Mouse (Mus musculus): ENCODE measurements at regions not wholly inside any gene's neighbourhood (a gene's known extent, or its start where the extent isn't known, plus 50 kb on each side); places are given as distances from the start of the nearest gene placed in this dataset.

- no peak for DNase-seq
These were observed 179.3 kb upstream of the Akirin2 start for GRCm38 (mm10) chr4:34371281-34372032.

GRCm38 (mm10) chr4:34386338-34386967 lies 164.3 kb upstream of the Akirin2 start:
- DNase-seq = no peak

DNA sequence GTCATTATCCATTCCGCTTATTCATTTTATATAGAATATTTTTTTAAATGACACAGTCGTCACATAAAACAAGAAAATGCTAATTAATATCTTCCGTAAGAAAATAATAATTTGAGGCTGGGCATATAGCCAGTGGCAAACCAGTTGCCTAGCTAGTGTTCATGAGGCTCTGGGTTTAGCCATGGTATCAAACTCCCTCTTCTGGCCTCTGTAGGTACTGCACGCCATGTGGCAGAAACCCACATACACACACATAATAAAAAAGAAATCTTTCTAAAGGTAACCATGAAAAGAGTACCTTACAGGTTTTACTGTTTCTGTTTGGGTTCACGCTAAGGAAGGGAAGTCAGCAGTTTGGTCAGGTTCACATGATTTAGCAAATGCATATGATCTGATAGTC lies 159.2 kb upstream of the Akirin2 start:
- no peak for DNase-seq

DNA sequence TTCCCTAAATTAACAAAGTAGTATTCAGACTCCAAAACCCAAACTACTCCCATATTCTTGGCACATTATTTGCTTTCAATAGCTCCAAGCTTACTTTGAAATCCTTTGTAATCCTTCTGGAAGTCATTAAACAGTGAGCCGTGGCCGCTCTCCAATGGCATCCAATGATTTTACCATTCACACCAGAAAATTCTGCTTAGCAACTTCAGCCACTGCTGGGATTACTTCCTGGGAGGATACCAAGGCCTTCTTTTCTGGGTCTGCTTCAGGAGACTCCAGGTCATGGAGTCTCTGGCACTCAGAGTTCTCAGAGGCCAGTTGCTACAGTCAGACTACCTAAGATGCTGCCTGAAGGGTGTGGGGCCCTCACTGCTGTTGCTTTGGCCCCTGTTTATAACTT lies 147.7 kb upstream of the Akirin2 start:
- DNase-seq = peak; percentile 1

- no peak for DNase-seq
These were observed 143.6 kb upstream of the Akirin2 start for GRCm38 (mm10) chr4:34407181-34407580.

DNA sequence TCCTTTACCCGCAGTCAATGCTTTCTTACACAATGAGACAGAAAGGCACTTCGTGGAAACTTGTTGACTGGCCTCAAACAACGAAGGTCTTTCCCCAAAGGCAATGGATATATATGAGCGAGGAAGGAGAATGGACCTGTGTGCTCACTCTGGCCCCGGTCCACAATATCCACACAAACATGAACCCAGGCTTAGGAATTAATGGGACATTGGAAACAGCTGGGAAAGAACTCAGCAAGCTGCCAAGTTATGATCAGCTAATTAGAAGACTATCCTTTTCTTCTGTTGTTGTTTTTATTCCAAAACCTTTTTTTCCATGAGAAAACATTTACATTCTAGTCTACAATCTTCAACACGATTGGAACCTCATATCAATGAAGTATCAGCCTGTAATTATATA lies 129.8 kb upstream of the Akirin2 start:
- DNase-seq = no peak

DNA sequence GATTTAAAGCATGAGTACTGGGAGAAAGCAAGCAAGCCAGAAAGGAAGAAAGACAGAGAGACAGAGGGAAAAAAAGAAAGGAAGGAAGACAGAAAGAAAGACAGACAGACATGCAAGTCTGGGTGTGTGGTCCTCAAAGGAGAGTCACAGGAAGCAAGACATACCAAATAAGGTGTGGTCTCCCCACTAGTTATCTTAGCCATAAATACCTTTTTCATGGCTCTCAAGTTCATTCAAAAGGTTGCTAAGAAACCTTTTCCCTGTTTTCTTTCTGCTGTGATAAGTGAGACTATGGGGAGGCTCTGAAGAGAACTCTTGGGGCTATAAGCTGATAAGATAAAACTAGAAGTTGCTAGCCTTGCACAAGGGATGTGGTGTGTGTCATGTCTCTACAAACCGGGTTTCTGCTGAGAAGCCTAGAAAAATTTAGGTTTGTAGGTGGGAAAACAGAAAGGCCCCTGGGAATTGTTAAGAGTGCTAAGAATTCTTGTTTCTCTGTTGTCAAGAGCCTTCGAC lies 126.5 kb upstream of the Akirin2 start:
- DNase-seq = no peak

- DNase-seq = no peak
These were observed 121.7 kb upstream of the Akirin2 start for GRCm38 (mm10) chr4:34429003-34429402.

GRCm38 (mm10) chr4:34429456-34430235 lies 121.1 kb upstream of the Akirin2 start:
- DNase-seq = peak; percentile 14

DNA sequence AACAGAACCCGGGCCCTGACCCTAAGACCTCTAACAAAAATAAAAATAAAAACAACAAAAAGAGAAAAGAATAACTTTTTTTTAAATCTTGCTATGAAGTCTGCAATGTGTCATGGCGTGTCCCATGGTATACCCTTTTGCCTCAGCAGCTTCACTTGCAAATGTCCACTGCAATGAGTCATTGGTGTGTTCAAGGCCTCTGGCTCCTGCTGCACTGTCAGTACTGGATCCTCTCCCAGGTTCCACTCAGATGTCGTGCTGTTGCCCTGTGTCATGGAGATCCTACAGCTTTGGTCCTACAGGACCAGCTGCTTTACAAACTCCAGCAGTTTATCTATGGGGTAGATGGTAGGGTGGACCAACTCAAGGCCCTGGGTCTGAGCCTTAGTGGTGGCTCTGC lies 113.4 kb upstream of the Akirin2 start:
- no peak for DNase-seq

DNA sequence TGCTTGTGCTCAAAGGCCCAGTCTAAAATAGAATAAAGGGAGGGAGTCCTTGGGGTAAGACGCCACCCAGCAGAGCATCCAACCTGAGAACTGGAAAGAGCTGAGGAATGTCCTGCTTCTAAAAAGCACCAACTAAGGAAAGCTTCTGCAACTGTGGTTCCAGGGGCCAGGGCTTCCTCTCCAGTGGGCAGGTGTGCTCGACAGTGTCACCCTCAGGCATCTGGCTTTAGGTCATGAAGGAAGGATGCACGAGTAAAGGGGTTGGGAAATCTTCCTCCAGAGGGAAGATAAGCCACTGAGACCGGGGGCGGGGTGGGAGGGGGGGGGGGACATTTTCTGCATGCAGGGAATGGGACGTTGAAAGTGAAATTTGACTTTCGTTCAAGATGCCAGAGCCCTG lies 101.2 kb upstream of the Akirin2 start:
- DNase-seq = no peak

DNA sequence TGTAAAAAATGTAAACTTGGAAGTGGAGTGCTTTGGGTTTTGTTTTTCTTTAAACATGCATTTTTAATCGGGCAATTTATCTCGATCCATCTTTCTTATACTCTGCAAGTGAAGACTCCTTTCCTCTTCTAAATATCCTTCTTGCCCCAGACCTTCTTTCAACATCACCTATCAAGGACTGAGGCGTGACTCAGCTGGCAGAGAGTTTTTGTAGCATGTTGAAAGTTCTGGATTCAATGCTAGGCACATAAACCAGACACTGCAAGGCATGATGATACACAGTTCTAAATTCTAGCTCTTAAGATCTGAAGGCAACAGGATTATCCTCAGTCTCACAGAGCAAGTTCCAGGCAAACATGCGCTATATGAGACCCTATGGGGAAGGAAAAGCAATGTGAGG lies 88.1 kb upstream of the Akirin2 start:
- no peak for DNase-seq

- DNase-seq = no peak
These were observed 84.9 kb upstream of the Akirin2 start for GRCm38 (mm10) chr4:34465845-34466244.

DNA sequence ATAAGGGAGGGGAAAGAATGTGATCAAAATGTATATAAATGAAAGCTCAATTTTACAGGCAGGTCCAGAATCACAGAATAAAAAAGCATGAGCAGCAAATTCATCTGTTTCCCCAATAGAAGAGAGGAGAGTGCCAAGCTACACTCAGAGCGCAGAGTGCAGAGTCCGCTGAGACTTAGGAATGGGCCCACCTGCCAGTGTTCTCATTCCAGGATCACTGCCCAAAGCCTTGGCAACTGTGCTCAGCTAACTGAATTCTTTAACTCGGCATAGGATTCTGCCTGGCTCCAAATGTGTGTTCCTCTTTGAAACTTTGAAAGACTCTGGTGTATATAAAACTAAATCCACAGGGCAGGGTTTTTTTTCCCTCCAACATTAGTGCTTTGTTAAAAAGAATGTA lies 84.4 kb upstream of the Akirin2 start:
- DNase-seq = peak; percentile 21

DNA sequence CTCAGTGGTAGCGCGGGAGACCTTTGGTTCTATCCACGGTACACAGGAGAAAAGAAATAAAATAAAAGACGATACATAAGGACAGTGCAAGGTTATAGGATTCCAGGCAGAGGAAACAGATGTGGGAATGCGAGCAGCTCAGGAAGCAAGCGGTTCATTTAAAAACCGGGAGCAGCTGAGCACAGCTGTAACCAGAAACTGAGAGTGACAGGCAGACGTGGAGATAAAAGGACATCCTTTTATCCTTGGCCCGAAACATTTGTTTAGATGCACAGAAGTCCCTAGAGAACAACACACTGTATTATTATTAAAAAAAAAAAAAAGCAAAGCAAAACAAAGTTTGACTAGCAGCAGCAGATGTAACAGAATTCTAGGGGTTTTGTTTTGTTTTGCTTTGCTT lies 82.6 kb upstream of the Akirin2 start:
- no peak for DNase-seq

DNA sequence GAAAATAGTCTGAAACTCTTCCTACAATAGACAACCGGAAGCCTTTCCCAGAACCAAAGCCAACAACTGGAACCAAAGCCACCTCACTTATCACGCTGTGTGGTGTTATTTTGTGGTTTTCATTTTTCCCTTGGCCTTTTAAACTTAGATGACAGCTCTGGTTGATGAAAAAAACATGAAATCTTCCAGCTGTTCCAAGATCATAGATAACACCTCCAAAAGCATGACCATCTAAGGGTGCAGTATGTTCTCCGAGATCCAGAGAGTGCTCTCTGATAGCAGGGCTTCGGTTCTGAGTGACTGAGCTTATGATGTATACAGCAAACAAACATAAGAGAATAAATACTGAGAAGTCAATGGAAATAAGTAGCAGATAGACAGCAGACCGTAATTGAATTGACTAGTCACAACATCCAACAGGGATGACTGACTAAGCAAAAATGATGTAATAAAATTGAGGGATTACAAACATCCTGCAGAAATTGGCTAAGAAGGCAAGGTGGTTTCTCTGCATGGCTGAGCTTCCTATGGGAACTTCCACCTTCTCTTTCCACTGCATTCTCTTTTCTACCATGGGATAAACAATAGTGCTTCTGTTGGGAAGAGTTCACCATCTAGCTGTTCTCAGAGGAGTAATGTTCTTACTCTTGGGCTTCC lies 74.8 kb upstream of the Akirin2 start:
- DNase-seq = no peak

DNA sequence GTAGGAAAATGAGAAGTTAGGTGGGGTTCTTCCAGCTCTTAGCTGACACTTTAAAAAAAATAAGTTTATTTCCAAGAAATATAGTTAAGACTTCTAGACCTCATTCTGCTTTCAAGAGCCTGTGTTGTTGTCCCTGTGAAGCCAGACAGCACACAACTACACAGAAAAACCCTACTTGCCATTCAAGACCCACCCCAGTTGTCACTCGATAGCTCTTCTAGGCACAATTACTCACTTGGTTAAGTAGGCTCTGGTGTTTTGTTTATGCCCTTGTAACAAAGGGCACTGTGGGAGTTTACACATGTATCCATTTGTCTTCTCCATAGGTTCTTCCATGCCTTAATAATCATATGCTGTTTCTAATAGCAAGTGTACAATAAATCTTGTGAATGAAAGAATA lies 66.5 kb upstream of the Akirin2 start:
- no peak for DNase-seq

DNA sequence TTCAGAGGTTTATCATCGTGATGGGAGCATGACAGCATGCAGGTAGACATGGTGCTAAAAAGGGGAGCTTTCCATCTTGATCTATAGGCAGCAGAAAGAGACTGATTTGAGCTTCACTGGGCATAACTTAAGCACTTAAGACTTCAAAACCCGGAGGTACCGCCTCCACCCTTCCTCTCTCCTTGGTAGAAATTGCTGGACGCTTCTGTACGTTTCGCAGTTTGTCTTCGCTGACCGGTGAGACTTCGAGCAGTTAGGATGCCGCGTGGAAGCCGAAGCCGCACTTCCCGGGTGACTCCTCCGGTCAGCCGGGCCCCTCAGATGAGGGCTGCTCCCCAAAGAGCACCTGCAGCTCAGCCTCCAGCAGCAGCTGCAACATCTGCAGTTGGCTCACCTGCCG lies 65.2 kb upstream of the Akirin2 start:
- DNase-seq = no peak

GRCm38 (mm10) chr4:34494961-34495723 lies 55.6 kb upstream of the Akirin2 start:
- DNase-seq = no peak

GRCm38 (mm10) chr4:34498325-34498724 lies 52.4 kb upstream of the Akirin2 start:
- no peak for DNase-seq

- peak; percentile 93 for DNase-seq
These were observed 52.0 kb upstream of the Akirin2 start for GRCm38 (mm10) chr4:34498781-34499180.

DNA sequence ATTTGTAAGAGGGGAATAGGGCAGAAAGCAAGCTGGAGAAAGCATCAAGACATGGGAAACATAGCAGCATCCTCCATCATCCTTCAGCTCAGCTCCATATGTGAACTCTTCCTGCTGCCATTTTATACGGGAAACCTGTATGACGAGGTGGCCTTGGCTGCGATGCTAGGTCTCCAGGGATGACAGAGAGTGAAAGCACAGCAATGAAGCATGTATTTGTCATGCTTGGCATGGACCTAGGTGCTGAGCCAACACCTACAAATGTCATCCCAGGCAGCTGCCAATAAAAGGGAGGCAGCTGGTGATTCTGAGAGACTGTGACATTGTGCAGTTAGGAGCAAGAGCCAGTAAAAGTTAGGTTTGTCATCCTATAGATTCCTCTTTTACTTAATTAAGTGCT lies 51.0 kb upstream of the Akirin2 start:
- peak; percentile 34 for DNase-seq
